Mouse (Mus musculus): ENCODE measurements around the gene Kdm4c. TPM values are rescaled to one million over a fixed set of nuclear protein-coding genes. Genes with fewer than 3 reads are reported as not detected.
"Not testable (repeated sequence)": the region's sequence is repeated elsewhere in the genome, so short reads cannot be mapped to it uniquely, and the experiment has no call there.

The Kdm4c gene
- polyA plus RNA-seq (2012; fragmentation: generic; extraction: Trizol) = 4.8 TPM

- no peaks in the 10 kb centered on the region for H3K27me3 ChIP-seq (ENCODE audit: control insufficient read depth, insufficient read depth, insufficient read length)
- H3ac ChIP-seq (ENCODE audit: control insufficient read depth, insufficient read length) = no peak within 1 kb of the TSS
- H3K4me2 ChIP-seq (ENCODE audit: low read depth) = no peak within 1 kb of the TSS
- H3K4me3 ChIP-seq = no peak within 1 kb of the TSS
- H3K36me3 ChIP-seq (ENCODE audit: control insufficient read depth, insufficient read depth) = no peaks in the 10 kb centered on the region
- TF ChIP-seq SRF (IDR thresholded peaks at IDR 0.05; ENCODE audit: control insufficient read depth, insufficient read length, low read depth) (no peak), USF1 (IDR thresholded peaks at IDR 0.05; ENCODE audit: low read depth) (no peak), REST (IDR thresholded peaks at IDR 0.05; ENCODE audit: insufficient read depth, insufficient read length) (no peak), TCF12 (IDR thresholded peaks at IDR 0.05; ENCODE audit: insufficient read depth, poor library complexity, severe bottlenecking) (no peak), POLR2AphosphoS2 (IDR thresholded peaks at IDR 0.05; ENCODE audit: insufficient read length, low read depth) (no peak), POLR2A (IDR thresholded peaks at IDR 0.05; ENCODE audit: insufficient read length, low read depth) (no peak), E2F4 (IDR thresholded peaks at IDR 0.05; ENCODE audit: insufficient read depth) (no peak), MYOD1 (IDR thresholded peaks at IDR 0.05; ENCODE audit: control insufficient read depth in 1 of 3, insufficient read length in 2 of 3, low read depth in 2 of 3) (no peak), TCF3 (IDR thresholded peaks at IDR 0.05; ENCODE audit: insufficient read length, low read depth) (no peak), MYOG (IDR thresholded peaks at IDR 0.05; ENCODE audit: control insufficient read depth in 1 of 3, insufficient read depth in 1 of 3, insufficient read length in 2 of 3, low read depth in 2 of 3) (no peak), CEBPB (IDR thresholded peaks at IDR 0.05; ENCODE audit: insufficient read depth, poor library complexity, severe bottlenecking) (no peak), MAX (IDR thresholded peaks at IDR 0.05; ENCODE audit: low read depth) (no peak)
- no peaks in the 10 kb centered on the region for H3K79me2 ChIP-seq (ENCODE audit: control insufficient read depth, insufficient read depth)
Observed at GRCm38 (mm10) chr4:74242176-74242575, at the start of gene Kdm4c. TSS of gene Kdm4c (plus strand) at chr4:74242497.

- H3ac ChIP-seq (ENCODE audit: control insufficient read depth, insufficient read length) = no peak overlapping the region
- no peaks in the 10 kb centered on the region for H3K27me3 ChIP-seq (ENCODE audit: control insufficient read depth, insufficient read depth, insufficient read length)
- no peak for TF ChIP-seq USF1 (IDR thresholded peaks at IDR 0.05; ENCODE audit: low read depth)
- TF ChIP-seq SRF (IDR thresholded peaks at IDR 0.05; ENCODE audit: control insufficient read depth, insufficient read length, low read depth) = no peak
- TF ChIP-seq MYOD1 (IDR thresholded peaks at IDR 0.05; ENCODE audit: control insufficient read depth in 1 of 3, insufficient read length in 2 of 3, low read depth in 2 of 3) = no peak
- no peak for TF ChIP-seq E2F4 (IDR thresholded peaks at IDR 0.05; ENCODE audit: insufficient read depth)
- no peak for TF ChIP-seq POLR2AphosphoS2 (IDR thresholded peaks at IDR 0.05; ENCODE audit: insufficient read length, low read depth)
- TF ChIP-seq MYOG (IDR thresholded peaks at IDR 0.05; ENCODE audit: control insufficient read depth in 1 of 3, insufficient read depth in 1 of 3, insufficient read length in 2 of 3, low read depth in 2 of 3) = no peak
- no peak for TF ChIP-seq REST (IDR thresholded peaks at IDR 0.05; ENCODE audit: insufficient read depth, insufficient read length)
- TF ChIP-seq POLR2A (IDR thresholded peaks at IDR 0.05; ENCODE audit: insufficient read length, low read depth) = no peak
- no peak for TF ChIP-seq TCF3 (IDR thresholded peaks at IDR 0.05; ENCODE audit: insufficient read length, low read depth)
- no peak for TF ChIP-seq MAX (IDR thresholded peaks at IDR 0.05; ENCODE audit: low read depth)
- TF ChIP-seq TCF12 (IDR thresholded peaks at IDR 0.05; ENCODE audit: insufficient read depth, poor library complexity, severe bottlenecking) = no peak
- no peak for TF ChIP-seq CEBPB (IDR thresholded peaks at IDR 0.05; ENCODE audit: insufficient read depth, poor library complexity, severe bottlenecking)
- no peaks in the 10 kb centered on the region for H3K36me3 ChIP-seq (ENCODE audit: control insufficient read depth, insufficient read depth)
- no peaks in the 10 kb centered on the region for H3K79me2 ChIP-seq (ENCODE audit: control insufficient read depth, insufficient read depth)
- no peak overlapping the region for H3K4me3 ChIP-seq
- no peak overlapping the region for H3K4me2 ChIP-seq (ENCODE audit: low read depth)
Observed at GRCm38 (mm10) chr4:74201281-74201811, 41.0 kb upstream of the Kdm4c start.

GRCm38 (mm10) chr4:74221780-74222179 lies 20.5 kb upstream of the Kdm4c start:
- not testable (repeated sequence) for H3K27me3 ChIP-seq (ENCODE audit: control insufficient read depth, insufficient read depth, insufficient read length); H3K4me3 ChIP-seq; H3K36me3 ChIP-seq (ENCODE audit: control insufficient read depth, insufficient read depth); H3K4me2 ChIP-seq (ENCODE audit: low read depth); H3K79me2 ChIP-seq (ENCODE audit: control insufficient read depth, insufficient read depth); H3ac ChIP-seq (ENCODE audit: control insufficient read depth, insufficient read length)

- H3ac ChIP-seq (ENCODE audit: control insufficient read depth, insufficient read length) = no peak overlapping the region
Observed at GRCm38 (mm10) chr4:74222360-74222759, 19.9 kb upstream of the Kdm4c start.

GRCm38 (mm10) chr4:74224210-74224609 lies 18.1 kb upstream of the Kdm4c start:
- H3K27me3 ChIP-seq (ENCODE audit: control insufficient read depth, insufficient read depth, insufficient read length) = no peaks in the 10 kb centered on the region
- H3K79me2 ChIP-seq (ENCODE audit: control insufficient read depth, insufficient read depth) = no peaks in the 10 kb centered on the region
- H3K36me3 ChIP-seq (ENCODE audit: control insufficient read depth, insufficient read depth) = no peaks in the 10 kb centered on the region
- H3K4me3 ChIP-seq = no peak overlapping the region
- TF ChIP-seq CEBPB (IDR thresholded peaks at IDR 0.05; ENCODE audit: insufficient read depth, poor library complexity, severe bottlenecking) (no peak), MYOD1 (IDR thresholded peaks at IDR 0.05; ENCODE audit: control insufficient read depth in 1 of 3, insufficient read length in 2 of 3, low read depth in 2 of 3) (no peak), POLR2AphosphoS2 (IDR thresholded peaks at IDR 0.05; ENCODE audit: insufficient read length, low read depth) (no peak), MAX (IDR thresholded peaks at IDR 0.05; ENCODE audit: low read depth) (no peak), SRF (IDR thresholded peaks at IDR 0.05; ENCODE audit: control insufficient read depth, insufficient read length, low read depth) (no peak), TCF12 (IDR thresholded peaks at IDR 0.05; ENCODE audit: insufficient read depth, poor library complexity, severe bottlenecking) (no peak), MYOG (IDR thresholded peaks at IDR 0.05; ENCODE audit: control insufficient read depth in 1 of 3, insufficient read depth in 1 of 3, insufficient read length in 2 of 3, low read depth in 2 of 3) (no peak), REST (IDR thresholded peaks at IDR 0.05; ENCODE audit: insufficient read depth, insufficient read length) (no peak), POLR2A (IDR thresholded peaks at IDR 0.05; ENCODE audit: insufficient read length, low read depth) (no peak), E2F4 (IDR thresholded peaks at IDR 0.05; ENCODE audit: insufficient read depth) (no peak), USF1 (IDR thresholded peaks at IDR 0.05; ENCODE audit: low read depth) (no peak), TCF3 (IDR thresholded peaks at IDR 0.05; ENCODE audit: insufficient read length, low read depth) (no peak)
- H3ac ChIP-seq (ENCODE audit: control insufficient read depth, insufficient read length) = no peak overlapping the region
- no peak overlapping the region for H3K4me2 ChIP-seq (ENCODE audit: low read depth)

More at GRCm38 (mm10) chr4:74222360-74222759, 19.9 kb upstream of the Kdm4c start:
- no peak overlapping the region for H3K4me3 ChIP-seq
- H3K4me2 ChIP-seq (ENCODE audit: low read depth) = no peak overlapping the region
- TF ChIP-seq E2F4 (IDR thresholded peaks at IDR 0.05; ENCODE audit: insufficient read depth) (no peak), SRF (IDR thresholded peaks at IDR 0.05; ENCODE audit: control insufficient read depth, insufficient read length, low read depth) (no peak), MYOD1 (IDR thresholded peaks at IDR 0.05; ENCODE audit: control insufficient read depth in 1 of 3, insufficient read length in 2 of 3, low read depth in 2 of 3) (no peak), POLR2AphosphoS2 (IDR thresholded peaks at IDR 0.05; ENCODE audit: insufficient read length, low read depth) (no peak), POLR2A (IDR thresholded peaks at IDR 0.05; ENCODE audit: insufficient read length, low read depth) (no peak), REST (IDR thresholded peaks at IDR 0.05; ENCODE audit: insufficient read depth, insufficient read length) (no peak), CEBPB (IDR thresholded peaks at IDR 0.05; ENCODE audit: insufficient read depth, poor library complexity, severe bottlenecking) (no peak), MAX (IDR thresholded peaks at IDR 0.05; ENCODE audit: low read depth) (no peak), MYOG (IDR thresholded peaks at IDR 0.05; ENCODE audit: control insufficient read depth in 1 of 3, insufficient read depth in 1 of 3, insufficient read length in 2 of 3, low read depth in 2 of 3) (no peak)
- H3K36me3 ChIP-seq (ENCODE audit: control insufficient read depth, insufficient read depth) = no peaks in the 10 kb centered on the region
- H3K27me3 ChIP-seq (ENCODE audit: control insufficient read depth, insufficient read depth, insufficient read length) = no peaks in the 10 kb centered on the region
- H3K79me2 ChIP-seq (ENCODE audit: control insufficient read depth, insufficient read depth) = no peaks in the 10 kb centered on the region

Data from myocyte (in vitro differentiated cells).